Mouse (Mus musculus) neural tube, embryonic 14.5 days (tissue): Measurements from ENCODE around the gene Pcgf6. TPM values are rescaled to one million over a fixed set of nuclear protein-coding genes. Genes with fewer than 3 reads are reported as not detected.

Experiments used
- ATAC-seq: fragments of 200-750 bp; cut with Nextera tagmentation; 2 replicates; pipeline ENCODE4 v1.8.0; 2017; ENCODE audit warnings: low read depth, mild to moderate bottlenecking, moderate TSS enrichment, moderate library complexity
- H3K27ac ChIP-seq: fragments of 300-500 bp; sonication (generic); 2 replicates; pipeline ENCODE4 v1.5.1; 2014; ENCODE audit warnings: low read depth, mild to moderate bottlenecking, control low read depth, low read length, moderate library complexity, mixed read lengths
- H3K27me3 ChIP-seq: fragments of 300-500 bp; sonication (generic); 2 replicates; pipeline ENCODE4 v1.6.1; 2014; ENCODE audit warnings: low read length; ENCODE audit not compliant: control insufficient read depth, insufficient read depth
- H3K36me3 ChIP-seq: fragments of 300-500 bp; sonication (generic); 2 replicates; pipeline ENCODE4 v1.6.1; 2014; ENCODE audit warnings: low read length, mixed read lengths; ENCODE audit not compliant: control insufficient read depth, insufficient read depth
- H3K4me1 ChIP-seq: fragments of 300-500 bp; sonication (generic); 2 replicates; pipeline ENCODE4 v1.6.1; 2014; ENCODE audit warnings: low read length; ENCODE audit not compliant: control insufficient read depth, insufficient read depth
- H3K4me2 ChIP-seq: fragments of 300-500 bp; sonication (generic); 2 replicates; pipeline ENCODE4 v1.6.1; 2014; ENCODE audit warnings: mild to moderate bottlenecking, low read depth, low read length, control low read depth
- H3K4me3 ChIP-seq: fragments of 300-500 bp; sonication (generic); 2 replicates; pipeline ENCODE4 v1.5.1; 2014; ENCODE audit warnings: low read depth, low read length, control low read depth, mixed read lengths
- H3K9ac ChIP-seq: fragments of 300-500 bp; sonication (generic); replicated peaks from 2 replicates; pipeline ENCODE4 v1.6.1; 2014; ENCODE audit warnings: low read depth, mild to moderate bottlenecking, control low read depth, low read length, mixed read lengths
- H3K9me3 ChIP-seq: fragments of 300-500 bp; sonication (generic); 2 replicates; pipeline ENCODE4 v1.6.1; 2016; ENCODE audit warnings: low read length; ENCODE audit not compliant: control insufficient read depth
- WGBS: fragments of 180-500 bp; shearing (Covaris S2); extraction: QIAGEN DNeasy Blood & Tissue Kit; methylation state at CpG from one replicate; pipeline ENCODE4 v1.1.7; 2014; 5-methylcytosine and 5-hydroxymethylcytosine counted together
- polyA plus RNA-seq: library from polyadenylated mRNA; unstranded; fragments of >200 nt; fragmentation: Nextera tagmentation; extraction: Ambion mirVana; gene quantifications from 2 replicates; pipeline ENCODE4 v1.2.1, GENCODE M21; 2014

The Pcgf6 gene
- polyA plus RNA-seq, 1 experiment from 2014 or later, result 46.9 TPM

DNA sequence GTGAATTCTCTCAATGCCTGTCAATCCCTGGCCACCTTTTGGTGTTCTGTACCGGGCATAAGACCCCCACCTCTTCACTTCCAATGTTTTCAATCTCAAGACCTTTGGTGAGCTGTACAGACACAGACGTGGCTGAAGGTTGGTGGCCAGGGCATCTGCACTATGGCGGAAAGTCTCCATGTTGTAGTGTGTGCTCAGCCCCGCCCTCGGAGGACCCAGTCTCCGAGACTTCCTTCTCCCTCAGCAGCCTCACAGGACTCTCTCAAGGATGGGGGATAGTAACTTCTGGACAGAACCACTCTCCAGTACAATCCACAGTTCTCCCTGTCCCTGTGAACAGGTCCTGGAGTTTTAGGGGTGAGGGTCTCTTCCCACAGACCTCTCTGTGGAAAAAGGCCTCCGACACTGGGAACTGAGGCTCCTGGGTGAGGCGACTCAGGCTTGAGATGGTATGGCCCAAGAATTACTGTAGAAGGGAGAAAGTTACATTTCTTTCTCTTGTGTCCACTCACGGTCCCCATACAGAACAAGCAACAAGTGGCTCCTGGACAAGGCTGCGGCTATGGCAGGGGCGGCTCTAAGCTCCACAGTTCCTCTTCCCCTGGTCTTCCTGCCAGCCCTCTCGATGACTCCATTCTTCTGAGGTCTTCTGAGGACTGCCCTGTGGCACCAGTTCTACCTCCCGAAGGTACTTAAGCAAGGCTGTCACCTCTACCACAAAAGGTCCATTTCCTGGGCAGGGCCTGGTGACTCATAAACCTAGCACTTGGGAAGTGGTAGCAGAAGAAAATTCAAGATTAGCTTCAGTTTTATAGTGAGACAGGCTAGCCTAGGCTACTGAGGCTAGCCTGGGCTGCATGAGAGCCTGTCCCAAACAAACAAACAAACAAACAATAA is 65.7 kb downstream of the Pcgf6 start:
- H3K9me3 ChIP-seq, result no peaks in the 10 kb centered on the region
- H3K9ac ChIP-seq, result no peak overlapping the region
- no peak for ATAC-seq
- no peaks in the 10 kb centered on the region for H3K36me3 ChIP-seq
- 93% methylated on average over 13 of the region's 13 CpGs for WGBS
- peaks cover 5% of the 10 kb centered on the region; the same call in 1 of the 2 replicates for H3K4me1 ChIP-seq
- no peak overlapping the region for H3K4me2 ChIP-seq
- H3K27ac ChIP-seq, result no peak overlapping the region
- H3K27me3 ChIP-seq, result no peaks in the 10 kb centered on the region
- H3K4me3 ChIP-seq, result no peak overlapping the region

GRCm38 (mm10) chr19:46983966-46984380 is 66.7 kb downstream of the Pcgf6 start:
- ATAC-seq, result no peak
- H3K4me1 ChIP-seq, result peaks cover 5% of the 10 kb centered on the region; the same call in 1 of the 2 replicates
- no peaks in the 10 kb centered on the region for H3K27me3 ChIP-seq
- no peaks in the 10 kb centered on the region for H3K9me3 ChIP-seq
- 55% methylated on average over 11 of the region's 11 CpGs for WGBS
- no peaks in the 10 kb centered on the region for H3K36me3 ChIP-seq
- H3K9ac ChIP-seq, result no peak overlapping the region
- H3K4me3 ChIP-seq, result no peak overlapping the region
- H3K4me2 ChIP-seq, result no peak overlapping the region
- H3K27ac ChIP-seq, result no peak overlapping the region

Other genes starting within 250 kb of the Pcgf6 start
- 535 and 653 TPM in 2 replicates for gene Ina, start 36.2 kb downstream of the Pcgf6 start, polyA plus RNA-seq
- gene Nt5c2, start 35.8 kb downstream of the Pcgf6 start, polyA plus RNA-seq, result 72.0 and 80.3 TPM in 2 replicates
- 7.7 and 9.8 TPM in 2 replicates for gene Taf5, start 16.8 kb upstream of the Pcgf6 start, polyA plus RNA-seq
- gene Usmg5, start 39.7 kb upstream of the Pcgf6 start, polyA plus RNA-seq, result 1,318 and 1,638 TPM in 2 replicates
- 5.9 and 6.8 TPM in 2 replicates for gene Pdcd11, start 39.9 kb upstream of the Pcgf6 start, polyA plus RNA-seq
- 0.28 and 0.58 TPM in 2 replicates for gene Calhm2, start 87.4 kb upstream of the Pcgf6 start, polyA plus RNA-seq
- gene Calhm1, start 93.3 kb upstream of the Pcgf6 start, polyA plus RNA-seq, result not detected in 2 replicates
- gene Calhm3, start 106.9 kb upstream of the Pcgf6 start, polyA plus RNA-seq, result 0.33 TPM in 1 of 2 replicates, not detected in the other
- 12.1 and 14.4 TPM in 2 replicates for gene Neurl1a, start 127.9 kb upstream of the Pcgf6 start, polyA plus RNA-seq